In genomic region chr9:67489370-67489769, GRCm38 (mm10) we compare ENCODE assay signal across 15 mouse cellular contexts.
"Had no signal": no experiment of that assay in that cellular context is flagged by ENCODE, and none has a peak within 500 bp of the region (broad histone marks: within the 10 kb centered on the region; RNA-seq: fewer than 3 reads in every experiment).

No protein-coding gene starts in this region.

- H3K4me3 ChIP-seq: hindbrain, embryonic 12.5 days; layer of hippocampus, adult 2 months; limb, embryonic 13.5 days; lung, embryonic 15.5 days; myocyte; neural tube, embryonic 15.5 days had no signal

- H3K27me3 ChIP-seq: hindbrain, embryonic 12.5 days; limb, embryonic 13.5 days; lung, embryonic 15.5 days; neural tube, embryonic 15.5 days had no signal

- H3K9ac ChIP-seq: hindbrain, embryonic 12.5 days; limb, embryonic 13.5 days; liver, embryonic 14.5 days; lung, embryonic 15.5 days; neural tube, embryonic 15.5 days had no signal

- H3K4me2 ChIP-seq: hindbrain, embryonic 12.5 days; limb, embryonic 13.5 days; lung, embryonic 15.5 days; neural tube, embryonic 15.5 days had no signal

- H3K36me3 ChIP-seq: hindbrain, embryonic 12.5 days; limb, embryonic 13.5 days; lung, embryonic 15.5 days; neural tube, embryonic 15.5 days had no signal

- H3K27ac ChIP-seq: hindbrain, embryonic 12.5 days; layer of hippocampus, adult 2 months; limb, embryonic 13.5 days; liver, embryonic 14.5 days; lung, embryonic 15.5 days; neural tube, embryonic 15.5 days had no signal

- H3K4me1 ChIP-seq: hindbrain, embryonic 12.5 days had no signal

- ATAC-seq: hindbrain, embryonic 16.5 days; inflammation-experienced regulatory T-cells, adult 6 months; intestine, postnatal 0 days had no signal

- H3K9me3 ChIP-seq: hindbrain, embryonic 12.5 days; limb, embryonic 13.5 days; lung, embryonic 15.5 days; neural tube, embryonic 15.5 days had no signal

- DNase-seq: left cerebral cortex, postnatal 4 days; midbrain, embryonic 14.5 days; right cerebral cortex, adult 18-20 months; right cerebral cortex, postnatal 25 days; thymus, postnatal 36 days had no signal
